Mouse (Mus musculus) thymus, postnatal 36 days (tissue): ENCODE results near the gene Hspb7.

ENCODE experiments used
- DNase-seq, 2 experiments: peaks; one replicate each; pipeline ENCODE4 v3.0.0; 2022; ENCODE audit warnings: mixed read lengths in 2 of 2

Gene Hspb7

GRCm38 (mm10) chr4:141451251-141451650 lies 30.7 kb downstream of the Hspb7 start:
- no peak for DNase-seq

DNA sequence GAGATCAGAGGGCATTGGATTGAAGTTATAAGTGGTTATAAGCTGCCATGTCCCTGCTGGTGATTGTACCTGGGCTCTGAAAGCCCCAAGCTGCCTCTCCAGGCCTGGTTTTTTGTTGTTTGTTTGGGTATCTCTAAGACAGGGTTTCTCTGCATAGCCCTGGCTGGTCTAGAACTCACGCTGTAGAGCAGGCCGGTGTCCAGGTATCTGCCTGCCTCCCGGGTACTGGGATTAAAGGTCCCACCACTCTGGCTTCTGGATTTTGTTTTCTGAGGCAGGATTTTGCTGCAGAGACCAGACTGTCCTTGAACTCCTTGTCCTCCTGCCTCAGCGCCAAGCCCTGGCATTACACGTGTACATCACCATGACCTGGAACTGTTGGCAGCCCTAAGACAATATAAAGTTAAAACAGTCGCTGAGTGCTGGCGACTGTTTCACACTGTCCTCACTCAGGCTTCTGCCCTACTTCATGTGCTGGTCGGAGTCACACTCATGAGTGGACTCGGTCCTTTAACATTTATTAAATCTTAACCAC lies 31.4 kb downstream of the Hspb7 start:
- DNase-seq: no peak

- DNase-seq: peak in 1 of 2 experiments; percentile 46
Measured at GRCm38 (mm10) chr4:141454581-141455350, 34.2 kb downstream of the Hspb7 start.

- DNase-seq: no peak
Measured at GRCm38 (mm10) chr4:141455526-141455925, 34.9 kb downstream of the Hspb7 start.

DNA sequence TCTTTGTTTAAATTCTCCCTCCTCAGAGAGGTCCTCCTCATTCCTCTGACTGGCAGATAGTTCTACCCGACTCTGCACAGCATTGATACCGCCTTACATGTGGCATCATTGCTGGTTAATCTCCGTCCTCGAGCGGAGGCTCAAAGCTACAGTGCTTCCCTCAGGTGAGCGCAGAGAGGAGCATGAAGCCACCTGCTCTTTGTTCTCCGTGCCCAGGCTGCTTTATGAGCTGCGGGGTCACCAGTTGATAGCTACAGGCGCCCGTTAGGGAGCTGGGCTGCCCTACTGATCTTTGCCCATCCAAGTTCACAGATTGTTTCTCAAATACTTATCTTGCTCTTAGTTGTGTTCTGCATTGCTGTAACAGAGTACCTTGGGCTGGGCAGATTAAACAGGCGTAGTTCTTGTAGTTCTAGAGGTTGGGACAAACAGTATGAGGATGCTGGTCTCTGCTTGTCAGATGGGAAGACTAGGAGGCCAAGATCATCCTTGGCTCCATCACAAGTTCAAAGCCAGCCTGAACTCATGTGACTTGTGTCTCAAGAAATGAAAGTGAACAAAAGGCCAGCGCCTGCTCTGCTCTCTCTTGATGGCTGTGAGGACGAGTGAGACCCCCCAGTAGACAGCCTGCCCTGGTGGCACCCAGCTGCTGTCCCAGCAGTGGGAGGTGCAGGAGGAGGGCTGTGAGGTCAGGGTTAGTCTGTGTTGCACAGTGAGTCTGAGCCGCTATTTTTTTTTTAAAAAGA lies 35.8 kb downstream of the Hspb7 start:
- no peak for DNase-seq

DNA sequence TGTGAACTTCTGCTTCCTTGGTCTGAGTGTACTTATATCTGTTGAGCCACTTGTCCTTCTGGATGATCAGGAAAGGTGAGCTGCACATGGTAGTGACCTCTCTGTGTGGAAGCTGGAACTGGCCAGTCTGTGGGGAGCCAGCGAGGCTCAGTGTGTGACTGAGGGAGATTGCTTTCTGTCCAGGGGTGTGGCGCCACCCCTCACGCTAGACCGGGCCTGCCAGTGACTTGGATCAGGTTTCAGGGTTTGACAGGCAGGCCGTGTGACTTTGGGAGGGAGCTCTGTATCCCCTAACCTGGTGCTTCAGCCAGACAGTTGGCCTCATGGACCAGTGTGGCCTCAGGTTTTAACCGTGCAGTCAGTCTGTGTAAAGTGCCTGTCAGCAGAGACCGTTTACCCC lies 37.7 kb downstream of the Hspb7 start:
- DNase-seq: no peak

DNA sequence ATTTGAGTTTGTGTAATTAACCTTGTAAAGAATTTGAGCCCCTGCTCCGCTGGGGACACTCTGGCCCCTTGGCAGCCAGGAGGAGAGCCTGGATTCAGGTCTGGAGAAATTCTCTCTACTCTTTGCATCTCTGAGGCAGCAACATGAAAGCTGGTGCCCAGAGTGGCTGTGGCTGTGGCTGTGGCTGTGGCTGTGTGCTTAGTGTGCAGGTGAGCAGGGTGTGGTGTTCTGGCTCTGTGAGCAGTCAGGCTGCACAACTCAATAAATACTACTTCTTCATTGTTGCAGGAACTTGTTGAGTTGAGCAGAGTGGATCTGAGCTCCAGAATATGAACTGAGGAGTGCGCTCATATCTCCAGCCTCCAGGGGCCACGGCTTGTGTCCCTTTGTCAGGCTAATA lies 38.3 kb downstream of the Hspb7 start:
- no peak for DNase-seq

DNA sequence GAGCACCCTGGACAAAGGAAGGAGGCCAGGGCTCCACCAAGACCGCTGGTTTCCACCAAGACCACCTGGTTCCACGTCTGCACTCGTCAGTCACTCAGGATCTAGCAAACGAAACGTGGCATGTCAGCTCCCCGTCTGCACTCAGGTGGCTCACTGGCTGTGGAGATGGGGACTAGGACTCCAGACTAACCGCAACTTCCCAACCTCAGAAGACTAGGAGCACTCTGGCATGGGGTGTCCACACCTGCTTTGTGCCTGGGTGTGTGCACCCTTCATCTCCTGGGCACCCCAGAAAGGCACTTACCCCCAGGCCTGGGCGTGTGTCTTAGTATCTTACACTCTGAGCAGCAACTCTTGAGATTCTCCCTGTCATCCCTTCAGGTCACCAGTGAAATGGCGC lies 39.2 kb downstream of the Hspb7 start:
- no peak for DNase-seq

DNA sequence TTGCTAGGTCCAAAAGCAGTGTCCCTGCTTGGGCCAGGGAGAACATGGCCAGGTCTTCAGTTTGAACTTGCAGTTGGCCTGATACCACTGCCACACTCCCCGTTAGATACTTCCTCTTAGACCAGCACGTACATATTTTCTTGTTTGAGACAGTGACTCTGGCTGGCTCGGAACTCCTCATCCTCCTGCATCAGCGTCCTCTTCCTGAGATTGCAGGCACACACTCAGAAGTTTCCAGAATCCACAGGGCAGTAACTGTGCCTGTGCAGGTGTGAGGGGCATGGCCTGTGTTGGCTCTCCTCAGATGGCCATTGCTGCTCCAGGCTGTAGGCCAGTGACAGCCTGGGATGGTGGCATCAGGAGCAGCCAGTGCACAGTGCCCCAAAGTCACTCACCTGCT lies 39.9 kb downstream of the Hspb7 start:
- DNase-seq: no peak

DNA sequence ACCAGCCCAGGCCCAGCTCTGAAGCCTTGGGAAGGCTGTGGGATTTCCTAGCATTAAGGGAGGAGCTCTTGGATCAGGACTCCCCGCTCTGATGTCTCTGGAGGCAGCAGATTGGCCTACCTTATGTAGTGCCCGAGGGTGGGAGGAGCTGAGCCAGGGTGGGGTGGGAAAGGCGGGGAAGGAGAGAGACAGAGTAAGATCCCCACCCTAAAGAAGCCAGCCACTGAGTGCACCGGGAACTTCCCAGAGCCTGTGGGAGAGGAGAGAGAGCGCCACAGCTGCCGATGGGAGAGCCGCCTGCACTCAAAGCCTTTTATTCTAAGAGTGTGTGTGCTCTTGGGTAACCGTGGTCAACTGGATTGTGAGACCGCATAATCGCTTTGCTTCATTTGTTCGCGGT lies 40.5 kb downstream of the Hspb7 start:
- DNase-seq: no peak

DNA sequence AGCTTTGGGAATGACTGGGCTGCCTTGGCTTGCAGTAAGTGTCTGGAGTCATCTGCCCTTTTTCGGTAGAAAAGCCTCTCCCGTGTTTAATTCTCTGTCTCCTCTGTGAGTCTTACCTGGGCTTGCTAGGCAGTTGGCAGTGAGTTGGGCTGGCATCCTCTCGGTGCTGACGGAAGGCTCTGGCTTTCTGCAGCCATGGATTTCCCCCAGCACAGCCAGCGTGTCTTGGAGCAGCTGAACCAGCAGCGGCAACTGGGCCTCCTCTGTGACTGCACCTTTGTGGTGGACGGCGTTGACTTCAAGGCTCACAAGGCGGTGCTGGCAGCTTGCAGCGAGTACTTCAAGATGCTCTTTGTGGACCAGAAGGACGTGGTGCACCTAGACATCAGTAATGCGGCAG lies 41.0 kb downstream of the Hspb7 start:
- DNase-seq: no peak

DNA sequence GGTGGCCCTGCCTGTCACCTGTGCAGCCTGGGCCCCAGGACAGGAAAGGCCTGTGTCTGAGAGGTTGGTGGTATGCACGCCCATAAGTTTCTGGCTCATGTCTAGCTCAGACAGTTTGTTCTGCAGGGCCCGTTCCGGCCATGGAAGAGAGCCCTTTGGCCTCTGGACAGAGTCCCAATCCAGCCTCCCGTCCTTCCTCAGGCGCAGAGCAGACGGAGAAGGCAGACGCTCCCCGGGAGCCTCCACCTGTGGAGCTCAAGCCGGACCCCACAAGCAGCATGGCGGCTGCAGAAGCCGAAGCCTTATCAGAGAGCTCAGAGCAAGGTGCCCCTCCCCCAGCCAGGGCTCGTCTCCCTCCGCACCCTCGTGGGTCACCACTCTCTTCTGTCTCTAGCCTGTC lies 42.9 kb downstream of the Hspb7 start:
- DNase-seq: no peak

- DNase-seq: no peak
Measured at GRCm38 (mm10) chr4:141464722-141465121, 44.1 kb downstream of the Hspb7 start.

- no peak for DNase-seq
Measured at GRCm38 (mm10) chr4:141465512-141466288, 45.1 kb downstream of the Hspb7 start.

GRCm38 (mm10) chr4:141466289-141466795 lies 45.8 kb downstream of the Hspb7 start:
- DNase-seq: no peak

GRCm38 (mm10) chr4:141466844-141467580 lies 46.4 kb downstream of the Hspb7 start:
- DNase-seq: no peak

DNA sequence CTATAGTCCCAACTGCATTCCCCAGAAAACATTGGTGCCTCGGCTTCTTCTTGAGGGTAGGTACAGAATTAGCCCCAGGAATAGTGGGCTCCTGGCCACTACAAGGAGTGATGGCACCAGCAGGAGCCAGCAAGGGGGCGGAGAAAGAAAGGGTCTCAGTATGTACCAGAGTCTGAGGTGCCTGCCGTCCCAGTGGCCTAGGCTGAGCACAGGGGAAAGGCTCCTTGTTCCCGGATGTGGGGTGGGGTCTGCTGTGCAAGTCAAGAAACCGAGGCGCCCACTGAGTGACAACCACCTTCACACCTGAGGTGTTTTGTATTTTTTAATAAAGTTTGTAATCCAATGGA lies 47.0 kb downstream of the Hspb7 start:
- DNase-seq: no peak

DNA sequence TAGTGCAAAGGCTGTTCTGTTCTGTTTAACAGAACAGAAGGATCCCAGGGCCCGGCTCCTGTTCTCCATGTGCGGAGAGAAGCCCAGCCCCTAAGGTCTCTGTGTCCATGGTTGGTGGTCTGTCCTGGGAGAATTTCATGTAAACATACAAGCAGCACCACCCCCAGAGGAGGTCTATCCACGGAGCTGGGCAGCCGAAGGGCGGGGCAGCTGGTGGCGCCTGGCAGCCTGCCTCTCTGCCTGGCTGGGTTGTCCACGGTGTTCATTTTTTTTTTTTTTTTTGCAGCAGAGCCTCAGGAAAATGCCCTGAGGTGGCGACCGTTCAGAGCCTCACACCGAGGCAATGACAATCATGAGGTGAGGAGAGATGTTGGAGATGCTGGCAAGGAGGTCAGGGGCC lies 48.0 kb downstream of the Hspb7 start:
- DNase-seq: no peak

DNA sequence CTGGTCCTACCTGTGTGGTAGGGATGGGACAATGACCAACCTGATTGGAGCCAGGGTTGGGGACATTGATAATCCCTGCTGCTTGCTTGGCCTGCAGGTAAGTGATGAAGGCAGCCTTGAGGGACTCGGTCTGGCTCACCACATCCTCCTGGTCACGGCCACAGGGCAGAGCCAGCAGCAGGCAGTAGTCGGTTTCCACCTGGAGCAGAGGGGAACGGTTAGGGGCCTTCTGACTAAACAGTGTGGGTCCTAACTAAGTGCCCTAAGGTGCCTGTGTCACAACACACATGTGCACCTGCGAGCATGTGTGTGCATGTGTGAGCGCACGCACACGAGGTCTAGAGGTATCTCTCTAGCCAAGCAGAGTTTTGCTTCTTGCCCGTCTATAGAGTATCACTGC lies 48.8 kb downstream of the Hspb7 start:
- DNase-seq: no peak

DNA sequence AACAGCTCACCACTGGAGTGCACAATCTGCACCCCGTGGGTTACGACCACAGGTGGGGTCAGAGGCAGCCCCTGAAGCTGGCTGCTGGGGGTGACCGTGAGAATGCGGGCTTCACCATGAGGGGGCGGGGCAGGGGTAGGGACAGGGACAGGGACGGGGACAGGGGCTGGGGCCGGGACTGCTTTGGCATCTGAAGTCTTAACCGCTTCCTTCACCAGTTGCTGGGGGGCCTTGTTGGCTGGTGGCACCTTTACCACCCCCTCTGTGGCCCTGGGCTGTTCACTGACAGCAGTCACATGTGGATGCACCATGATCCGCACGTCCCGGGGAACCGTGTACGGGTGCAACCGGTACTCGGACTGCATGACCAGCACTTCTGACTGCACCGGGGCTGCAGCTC lies 50.9 kb downstream of the Hspb7 start:
- no peak for DNase-seq

GRCm38 (mm10) chr4:141472641-141473321 lies 52.2 kb downstream of the Hspb7 start:
- DNase-seq: no peak

DNA sequence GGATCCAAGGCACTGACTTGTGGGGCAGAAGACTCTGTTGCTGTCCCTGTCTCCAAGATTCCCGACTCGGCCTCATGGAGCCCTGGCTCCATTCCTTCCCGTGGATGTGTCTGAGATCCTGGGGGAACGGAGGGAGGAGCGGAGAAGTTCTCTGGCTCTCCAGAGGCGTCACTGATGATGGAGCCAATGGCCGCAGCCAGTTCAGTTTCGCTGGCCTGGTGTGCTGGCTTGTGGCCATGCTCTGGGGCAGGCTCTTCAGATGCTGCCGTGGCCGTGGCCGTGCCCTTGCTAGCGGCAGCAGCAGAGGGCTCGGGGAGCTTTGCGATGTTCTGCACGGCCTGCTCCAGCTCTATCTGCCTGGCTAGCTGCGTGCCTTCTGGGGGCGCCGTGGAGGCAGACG lies 53.9 kb downstream of the Hspb7 start:
- DNase-seq: no peak
